Mouse (Mus musculus) cerebral cortex, adult 2 months (tissue): Measurements from ENCODE around the gene Tmem131.

Source experiments
- WGBS: fragments of 180-500 bp; shearing (Covaris S2); methylation state at CpG from one replicate; pipeline ENCODE4 v1.1.7; 2018; 5-methylcytosine and 5-hydroxymethylcytosine counted together

The Tmem131 gene

GRCm38 (mm10) chr1:36780793-36781192 lies 162.7 kb downstream of the Tmem131 start:
- 93% methylated on average over 13 of the region's 13 CpGs for WGBS

GRCm38 (mm10) chr1:36772198-36772934 lies 171.1 kb downstream of the Tmem131 start:
- WGBS = 89% methylated on average over 9 of the region's 9 CpGs

GRCm38 (mm10) chr1:36770998-36771397 lies 172.5 kb downstream of the Tmem131 start:
- WGBS = 40% methylated on average over 27 of the region's 27 CpGs

- 96% methylated on average over 1 of the region's 1 CpGs for WGBS
Observed at GRCm38 (mm10) chr1:36769951-36770350, 173.5 kb downstream of the Tmem131 start.

GRCm38 (mm10) chr1:36768786-36769185 lies 174.7 kb downstream of the Tmem131 start:
- 83% methylated on average over 5 of the region's 5 CpGs for WGBS

GRCm38 (mm10) chr1:36767321-36767720 lies 176.1 kb downstream of the Tmem131 start:
- WGBS = 50% methylated on average over 10 of the region's 10 CpGs

- WGBS = 69% methylated on average over 4 of the region's 4 CpGs
Observed at GRCm38 (mm10) chr1:36766431-36767205, 176.8 kb downstream of the Tmem131 start.

- WGBS = 79% methylated on average over 11 of the region's 11 CpGs
Observed at GRCm38 (mm10) chr1:36761568-36761967, 181.9 kb downstream of the Tmem131 start, which contains the start of gene Zap70. TSS of gene Zap70 (plus strand) at chr1:36761798.

GRCm38 (mm10) chr1:36761061-36761460 lies 182.4 kb downstream of the Tmem131 start:
- whole genome bisulfite sequencing = 80% methylated on average over 8 of the region's 8 CpGs

GRCm38 (mm10) chr1:36760401-36760800 lies 183.1 kb downstream of the Tmem131 start:
- WGBS = 81% methylated on average over 9 of the region's 9 CpGs

- WGBS = 85% methylated on average over 18 of the region's 18 CpGs
Observed at GRCm38 (mm10) chr1:36759076-36759475, 184.4 kb downstream of the Tmem131 start.

GRCm38 (mm10) chr1:36758553-36758952 lies 184.9 kb downstream of the Tmem131 start:
- WGBS = 94% methylated on average over 9 of the region's 9 CpGs

- 78% methylated on average over 6 of the region's 6 CpGs for WGBS
Observed at GRCm38 (mm10) chr1:36753932-36754675, 189.4 kb downstream of the Tmem131 start.

- 54% methylated on average over 15 of the region's 15 CpGs for WGBS
Observed at GRCm38 (mm10) chr1:36746452-36746851, 197.0 kb downstream of the Tmem131 start.

GRCm38 (mm10) chr1:36745661-36746060 lies 197.8 kb downstream of the Tmem131 start:
- 74% methylated on average over 4 of the region's 4 CpGs for WGBS

- 15% methylated on average over 17 of the region's 17 CpGs for WGBS
Observed at GRCm38 (mm10) chr1:36744268-36744944, 199.1 kb downstream of the Tmem131 start.

- WGBS = 81% methylated on average over 9 of the region's 9 CpGs
Observed at GRCm38 (mm10) chr1:36743046-36743445, 200.4 kb downstream of the Tmem131 start.
